Mouse (Mus musculus): ENCODE data around the gene Crebrf.

Gene Crebrf

GRCm38 (mm10) chr17:26715271-26715758 lies at the start of gene Crebrf:
Gene Crebrf, plus strand, starts transcription at chr17:26715650.
- peak; percentile 98 for DNase-seq

GRCm38 (mm10) chr17:26671268-26671667 lies 44.2 kb upstream of the Crebrf start:
- no peak for DNase-seq

DNA sequence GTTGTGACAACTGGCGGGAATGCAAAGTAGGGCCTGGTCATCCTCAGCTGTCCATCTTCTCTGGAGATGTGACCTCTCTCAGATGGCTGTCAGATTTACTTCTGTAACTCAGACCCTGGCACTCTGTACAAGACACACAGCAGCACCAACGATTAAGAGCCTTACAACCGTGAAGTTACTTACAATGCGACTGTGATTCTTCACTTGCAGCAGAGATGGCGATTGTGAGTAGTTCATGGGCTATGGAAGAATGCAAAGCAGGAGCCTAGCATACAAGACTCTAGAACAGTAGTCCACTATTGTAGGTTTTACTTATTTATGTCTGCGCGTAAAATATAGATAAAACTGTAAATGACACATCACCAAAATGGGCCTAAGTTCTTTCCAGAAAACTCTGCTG lies 39.6 kb upstream of the Crebrf start:
- no peak for DNase-seq

DNA sequence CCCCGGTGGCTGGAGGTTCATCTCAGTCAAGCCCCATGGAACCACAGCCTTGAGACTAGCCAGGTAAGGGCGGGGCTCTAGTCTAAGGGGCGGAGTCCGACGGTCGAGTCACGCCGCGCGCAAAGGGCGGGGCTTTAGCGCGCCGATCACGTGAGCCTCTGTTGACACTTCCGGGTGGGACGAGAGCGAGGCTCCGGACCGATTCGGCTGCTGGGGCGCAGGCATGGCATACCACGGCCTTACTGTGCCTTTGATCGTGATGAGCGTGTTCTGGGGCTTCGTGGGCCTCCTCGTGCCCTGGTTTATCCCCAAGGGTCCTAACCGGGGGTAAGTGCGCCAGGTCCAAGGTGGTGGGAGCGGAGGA lies 39.2 kb upstream of the Crebrf start:
- DNase-seq = peak; percentile 89

DNA sequence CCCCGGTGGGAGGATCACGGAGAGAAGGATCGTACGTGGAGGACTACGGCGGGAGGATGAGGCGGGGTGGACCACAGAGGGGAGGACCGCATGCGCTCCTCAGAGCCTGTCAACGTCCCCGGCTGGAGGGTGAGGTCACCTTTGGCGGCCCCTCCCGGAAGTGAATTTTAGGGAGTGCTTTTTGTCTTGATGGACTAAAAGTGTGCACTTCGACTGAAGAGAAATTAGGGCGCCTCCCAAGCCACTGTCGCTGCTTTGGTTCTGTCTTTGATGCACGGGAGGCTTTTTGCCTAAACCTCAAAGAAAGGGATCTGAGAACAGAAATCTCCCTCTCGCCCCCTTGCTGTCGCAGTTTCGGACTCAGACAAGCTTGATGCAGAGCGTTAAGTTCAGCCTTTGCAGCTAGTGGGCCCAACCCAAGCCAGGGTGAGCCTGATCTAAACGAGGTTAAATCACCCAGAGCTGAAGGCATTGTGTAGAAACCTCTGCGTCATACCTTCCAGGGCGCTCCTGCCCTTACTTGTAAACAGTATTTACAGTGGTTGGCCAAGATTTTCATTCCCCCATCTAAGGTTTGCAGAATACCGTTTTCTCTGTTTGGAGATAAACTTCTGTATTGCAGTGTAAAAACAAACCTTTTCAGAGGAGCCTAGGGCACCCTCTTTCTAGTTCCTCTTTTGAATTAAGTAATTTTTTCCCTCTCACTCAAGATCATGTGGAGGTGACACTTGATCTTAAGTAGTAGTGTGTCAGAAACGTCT lies 38.7 kb upstream of the Crebrf start:
- peak; percentile 63 for DNase-seq

DNA sequence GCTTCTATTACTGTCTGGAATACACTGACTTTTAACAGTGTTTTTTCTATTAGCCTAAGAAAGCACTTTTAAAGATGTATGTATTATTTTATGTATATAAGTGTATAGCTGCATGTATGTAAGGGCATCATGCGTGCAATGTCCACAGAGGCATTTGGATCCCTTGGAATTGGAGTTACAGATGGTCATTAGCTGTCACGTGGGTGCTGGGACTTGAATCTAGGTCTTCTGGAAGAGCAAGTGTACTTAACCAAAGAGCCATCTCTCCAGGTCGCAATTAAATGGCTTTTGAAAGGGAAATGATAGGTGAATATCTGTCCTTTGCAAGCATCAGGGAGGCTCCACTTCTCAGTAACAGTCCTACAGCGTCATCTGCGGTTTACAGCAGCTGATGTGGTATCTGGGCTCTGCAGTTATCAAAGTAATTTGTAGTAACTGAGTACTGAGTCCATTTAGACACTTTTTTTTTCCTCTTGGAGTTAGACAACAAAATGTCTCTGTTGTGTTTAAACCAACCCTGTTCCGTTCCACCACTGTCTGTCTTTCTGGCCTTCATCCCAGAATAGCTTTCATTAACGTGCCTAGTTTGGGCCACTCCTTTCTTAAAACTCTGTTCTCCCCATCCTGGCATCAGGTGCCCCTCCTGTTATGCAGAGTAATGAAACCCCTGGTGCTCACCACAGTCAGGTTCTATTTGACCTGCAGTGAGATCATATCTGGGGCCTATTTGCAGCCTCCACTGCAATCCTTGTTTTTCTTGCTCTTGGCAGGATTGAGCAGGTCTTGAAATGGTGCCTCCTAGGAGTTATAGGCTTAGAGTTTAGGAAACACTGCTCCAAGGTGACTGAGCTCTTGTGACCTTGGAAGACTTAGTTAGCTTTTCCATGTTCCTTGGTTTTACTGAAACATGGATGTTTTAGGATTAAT lies 37.5 kb upstream of the Crebrf start:
- no peak for DNase-seq

GRCm38 (mm10) chr17:26681276-26681675 lies 34.2 kb upstream of the Crebrf start:
- DNase-seq = no peak

GRCm38 (mm10) chr17:26686334-26687000 lies 29.0 kb upstream of the Crebrf start:
- no peak for DNase-seq

DNA sequence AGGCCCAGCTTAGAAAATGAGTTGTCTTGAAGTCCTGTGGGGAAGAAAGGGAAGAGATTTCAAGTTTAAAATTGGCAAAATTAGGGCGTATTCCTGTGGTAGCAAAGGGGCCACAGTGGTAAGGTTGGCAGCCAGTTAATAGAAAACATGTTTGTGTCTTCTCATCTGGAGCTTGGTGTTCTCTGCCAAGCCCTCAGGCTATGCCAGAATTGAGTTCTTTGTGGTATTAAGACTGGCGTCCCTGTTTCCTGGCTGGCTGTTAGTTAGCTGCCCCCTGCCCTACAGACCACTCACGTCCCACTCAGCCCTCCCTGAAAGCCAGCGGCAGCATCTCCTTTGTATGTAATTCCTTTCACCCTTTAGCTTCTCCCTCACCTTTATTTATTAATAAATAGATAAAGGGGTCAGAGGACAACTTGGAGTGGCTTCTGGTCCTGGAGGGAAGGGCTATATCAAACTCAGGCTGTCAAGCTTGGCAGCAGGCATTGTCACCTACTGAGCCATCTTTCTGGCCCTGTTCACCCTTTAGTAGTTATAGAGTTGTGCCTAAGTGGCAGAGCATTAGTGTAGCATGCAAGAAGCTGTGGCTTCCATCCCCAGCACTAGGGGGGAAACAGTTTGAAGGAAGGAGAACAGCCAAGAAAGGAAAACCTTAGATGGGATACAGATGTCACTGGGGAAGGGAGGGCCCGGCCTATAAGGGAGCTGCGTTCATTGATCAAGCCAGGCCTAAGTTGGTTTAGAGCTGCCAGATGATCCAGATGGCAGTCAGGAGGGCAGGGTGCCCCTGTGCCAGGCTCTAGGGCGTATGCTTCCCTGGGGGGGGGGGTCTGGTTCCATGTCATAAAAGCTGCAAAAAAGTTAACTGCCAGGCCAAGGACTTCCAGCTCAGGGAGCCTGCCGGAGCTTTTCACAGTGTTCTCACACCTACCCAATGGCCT lies 26.4 kb upstream of the Crebrf start:
- DNase-seq = no peak

DNA sequence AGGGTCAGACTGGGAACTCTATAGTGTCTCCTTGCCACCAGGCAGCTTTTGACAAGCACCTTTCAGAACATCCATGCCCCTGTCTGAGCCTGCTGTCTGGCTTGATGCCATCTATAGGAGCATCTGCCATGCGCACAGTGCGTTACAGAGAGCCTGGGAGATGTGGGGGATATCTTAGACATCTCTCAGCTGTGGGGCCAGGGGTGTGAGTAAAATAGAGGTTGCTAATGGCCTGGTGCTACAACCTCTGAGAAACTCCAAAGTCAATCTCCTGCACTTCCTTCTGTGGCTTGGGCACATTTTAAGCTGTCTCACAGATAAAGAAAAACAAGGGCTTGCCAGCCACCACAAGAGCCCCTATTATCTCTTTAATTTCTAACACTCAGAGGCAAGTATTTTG lies 25.6 kb upstream of the Crebrf start:
- DNase-seq = no peak

DNA sequence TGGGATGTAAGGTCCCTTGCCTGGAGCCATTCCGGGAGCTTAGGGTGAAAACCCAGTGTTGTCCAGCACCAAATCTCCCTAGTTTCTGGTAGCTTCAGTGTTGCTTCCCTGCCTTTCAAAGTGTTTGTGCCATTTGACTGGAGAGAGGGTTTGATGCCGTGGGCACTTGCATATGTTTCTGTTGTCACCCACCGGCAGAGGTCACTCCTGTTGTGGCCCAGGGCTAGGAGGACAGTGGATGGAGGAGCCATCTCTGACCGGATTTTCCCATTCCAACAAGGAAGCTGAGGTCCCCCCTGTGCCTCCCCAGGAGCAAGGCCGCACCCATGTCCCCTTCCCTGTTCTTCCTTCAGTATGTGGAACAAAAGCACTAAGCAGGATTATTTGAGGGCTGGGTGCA lies 25.2 kb upstream of the Crebrf start:
- no peak for DNase-seq

DNA sequence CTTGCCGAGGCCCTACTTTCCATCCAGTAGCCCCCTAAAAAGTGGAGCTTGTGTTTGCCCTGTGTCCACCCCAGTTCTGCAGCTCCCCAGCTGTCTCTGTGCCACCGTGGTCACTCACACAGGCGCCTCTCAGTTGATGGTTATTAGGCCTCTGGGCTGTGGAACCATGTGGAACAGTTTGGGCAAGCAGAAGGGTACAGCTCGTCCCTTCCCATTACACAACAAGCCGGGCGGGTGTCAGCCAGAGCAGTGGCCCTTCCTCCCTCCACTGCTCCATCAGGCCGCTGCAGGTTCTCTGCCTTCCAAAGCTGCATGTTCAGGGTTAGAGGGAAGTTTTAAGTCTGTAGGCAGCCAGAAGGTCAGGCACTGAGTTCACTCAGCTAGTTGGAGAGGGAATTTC lies 24.3 kb upstream of the Crebrf start:
- DNase-seq = no peak

DNA sequence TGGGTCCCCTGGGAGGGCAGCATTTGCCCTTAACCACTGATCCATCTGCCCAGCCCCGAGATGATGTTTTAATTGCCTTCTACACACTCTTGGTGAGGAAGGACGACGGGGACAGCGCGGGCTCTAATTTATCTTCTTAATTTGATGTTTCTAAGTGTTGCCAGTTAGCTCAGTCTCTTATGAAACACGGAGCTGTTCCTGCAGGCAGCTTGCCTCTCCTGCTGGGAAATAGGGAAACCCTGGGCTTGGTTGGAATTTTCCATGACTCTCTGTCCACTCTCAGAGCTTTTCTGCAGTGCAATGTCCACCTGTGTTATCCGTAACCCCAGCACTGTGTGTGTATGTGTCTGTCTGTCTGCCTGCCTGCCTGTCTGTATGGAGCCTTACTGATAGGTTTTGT lies 22.0 kb upstream of the Crebrf start:
- DNase-seq = no peak

- no peak for DNase-seq
Observed at GRCm38 (mm10) chr17:26694171-26694570, 21.3 kb upstream of the Crebrf start.

- no peak for DNase-seq
Observed at GRCm38 (mm10) chr17:26695193-26695592, 20.3 kb upstream of the Crebrf start.

- no peak for DNase-seq
Observed at GRCm38 (mm10) chr17:26698846-26699245, 16.6 kb upstream of the Crebrf start.

- no peak for DNase-seq
Observed at GRCm38 (mm10) chr17:26699819-26700616, 15.4 kb upstream of the Crebrf start.

DNA sequence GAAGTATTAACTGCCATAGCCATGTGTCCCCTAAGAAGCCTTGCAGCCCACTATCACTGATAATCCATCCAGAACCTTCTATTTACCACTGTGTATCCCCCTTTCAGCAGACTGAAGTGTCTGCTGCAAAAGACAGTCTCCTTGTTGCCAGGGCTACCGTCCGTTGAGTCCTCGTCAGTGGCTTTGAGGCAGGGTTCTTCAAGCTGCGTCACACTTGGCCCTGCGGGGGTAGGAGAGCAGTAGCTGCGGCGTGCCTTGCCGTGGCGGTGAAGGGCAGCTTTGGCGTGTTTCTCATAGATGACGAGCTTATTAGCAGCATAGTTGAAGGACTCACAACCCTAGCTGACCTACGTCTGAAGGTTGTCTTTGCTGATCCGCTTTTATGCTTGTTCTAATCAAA lies 13.9 kb upstream of the Crebrf start:
- peak; percentile 30 for DNase-seq

GRCm38 (mm10) chr17:26702621-26703020 lies 12.8 kb upstream of the Crebrf start:
- DNase-seq = no peak

DNA sequence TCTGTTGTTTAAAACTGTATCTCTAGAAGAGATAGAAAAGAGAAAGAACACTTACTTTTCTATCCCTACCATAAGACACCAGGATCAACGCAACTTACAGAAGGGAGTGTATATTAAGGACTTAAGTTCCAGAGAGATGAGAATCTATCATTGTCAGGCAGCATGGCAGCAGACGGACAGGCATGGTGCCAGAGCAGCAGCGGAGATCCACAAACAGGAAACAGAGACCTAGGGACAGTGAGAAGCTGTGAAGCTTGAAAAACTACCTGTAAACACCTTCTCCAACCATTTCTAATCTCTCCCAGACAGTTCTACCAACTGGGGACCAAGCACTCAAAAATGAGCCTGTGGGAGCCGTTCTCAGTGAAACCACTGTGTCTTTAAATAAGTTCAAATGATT lies 11.8 kb upstream of the Crebrf start:
- no peak for DNase-seq
